Mouse (Mus musculus) 3134 (cell line): ENCODE results near the gene Nphp3.

Experiments
- DNase-seq: peaks from one replicate; pipeline ENCODE4 v3.0.0-alpha.2; 2011; ENCODE audit warnings: low spot score; ENCODE audit not compliant: insufficient read length; ENCODE audit errors: extremely low read depth

Nphp3 gene

GRCm38 (mm10) chr9:104063244-104063961, 61.1 kb downstream of the Nphp3 start, which contains the start of gene Acad11:
Gene Acad11, plus strand, starts transcription at chr9:104063377.
- DNase-seq, result peak; percentile 79

DNA sequence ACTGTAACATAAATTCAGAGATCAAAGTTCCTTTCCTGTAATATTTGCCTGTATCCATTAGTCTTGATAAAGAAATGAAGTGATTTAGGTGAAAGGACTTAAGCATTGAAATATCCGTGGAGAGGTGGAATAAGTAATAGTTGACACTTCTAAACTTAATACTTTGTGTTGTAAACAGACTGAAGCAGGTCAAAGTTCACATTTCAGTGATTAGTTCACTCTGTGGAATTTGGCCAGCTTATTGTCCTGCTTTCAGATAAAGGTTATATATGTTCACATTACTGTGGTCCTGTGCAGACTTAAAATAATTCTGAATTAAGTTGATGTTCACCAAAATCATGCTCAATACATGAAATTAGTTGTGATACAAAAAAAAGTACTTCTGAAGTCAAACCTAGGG, 62.2 kb downstream of the Nphp3 start:
- no peak for DNase-seq

GRCm38 (mm10) chr9:104070241-104070640, 67.9 kb downstream of the Nphp3 start:
- no peak for DNase-seq

GRCm38 (mm10) chr9:104070863-104071604, 68.7 kb downstream of the Nphp3 start:
- no peak for DNase-seq

DNA sequence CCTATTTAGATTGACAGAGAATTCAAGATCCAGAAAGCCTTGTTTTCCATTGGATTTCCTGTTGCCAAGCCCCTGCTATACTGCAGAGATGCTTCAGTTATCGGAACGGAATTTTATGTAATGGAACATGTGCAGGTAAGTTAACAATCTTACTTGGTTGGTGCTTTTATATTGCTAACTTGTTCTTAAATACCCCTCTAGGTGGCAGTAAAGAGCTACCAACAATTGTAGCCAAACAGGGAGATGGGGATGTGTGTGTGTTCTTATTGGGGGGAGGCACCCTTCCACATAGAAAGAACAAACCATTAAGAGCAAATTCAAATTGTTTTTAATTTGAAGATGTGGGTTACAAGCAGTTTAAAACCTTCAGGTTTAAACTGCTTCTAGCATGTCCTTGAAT, 73.5 kb downstream of the Nphp3 start:
- DNase-seq, result no peak

GRCm38 (mm10) chr9:104078780-104079179, 76.4 kb downstream of the Nphp3 start:
- DNase-seq, result no peak

DNA sequence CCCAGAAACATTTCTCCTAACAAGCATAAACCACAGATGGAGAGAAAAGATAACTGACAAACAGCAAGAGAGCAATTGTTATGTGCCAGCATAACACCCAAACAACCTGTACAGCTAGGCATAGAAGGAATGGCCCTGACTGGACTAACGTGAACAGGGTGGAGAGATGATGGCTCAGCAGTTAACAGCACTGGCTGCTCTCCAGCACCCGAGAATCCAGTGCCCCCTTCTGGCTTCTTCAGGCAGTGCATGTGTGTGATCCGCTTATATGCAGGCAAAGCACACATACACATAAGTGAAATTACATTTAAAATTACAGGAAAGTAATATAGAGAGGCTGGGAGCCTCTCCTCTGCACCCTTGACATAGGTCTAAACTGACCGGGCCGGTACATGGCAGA, 77.0 kb downstream of the Nphp3 start:
- peak; percentile 44 for DNase-seq

DNA sequence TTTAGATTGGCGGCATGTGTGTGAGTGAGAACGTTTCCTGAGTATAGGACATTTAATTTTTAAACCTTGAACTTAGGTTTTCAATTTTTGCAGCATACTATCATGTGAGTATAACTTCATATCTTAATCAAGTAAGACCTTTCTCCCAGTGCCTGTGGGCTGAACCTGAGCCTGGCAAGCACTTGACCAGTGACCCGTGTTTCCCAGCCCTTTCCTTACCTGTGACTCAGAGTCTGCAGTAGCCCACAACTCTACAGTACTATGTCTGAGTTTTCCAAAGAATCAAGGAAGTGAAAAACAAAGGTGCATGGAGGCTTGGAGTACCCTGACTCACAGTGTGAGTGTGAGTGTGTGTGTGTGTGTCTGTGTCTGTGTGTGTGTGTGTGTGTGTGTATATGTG, 77.7 kb downstream of the Nphp3 start:
- DNase-seq, result no peak

GRCm38 (mm10) chr9:104085730-104086429, 83.5 kb downstream of the Nphp3 start:
- DNase-seq, result peak; percentile 27

DNA sequence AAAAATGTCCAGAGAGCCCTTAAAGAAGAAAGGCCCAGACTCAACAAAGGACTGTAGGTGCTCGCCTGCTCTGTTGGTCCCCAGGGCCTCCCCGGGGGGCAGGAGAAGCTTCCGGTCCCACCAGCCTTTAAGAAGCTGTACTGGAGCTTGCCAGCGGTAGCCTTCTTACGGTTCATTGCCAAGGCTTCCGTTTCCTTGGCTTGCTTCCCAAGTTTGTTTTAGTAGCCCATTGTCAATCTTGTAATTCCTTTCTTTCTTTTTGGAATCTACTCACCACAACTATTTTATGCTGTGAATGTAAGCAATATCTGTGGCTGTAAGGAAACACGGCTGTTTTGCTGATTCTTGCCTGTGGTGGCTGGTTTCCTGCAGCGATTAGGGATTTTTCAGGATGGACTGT, 86.2 kb downstream of the Nphp3 start:
- peak; percentile 49 for DNase-seq

GRCm38 (mm10) chr9:104092945-104093344, 90.6 kb downstream of the Nphp3 start:
- no peak for DNase-seq
